Mouse (Mus musculus): Measurements from ENCODE around the gene Sdc4. TPM values are rescaled to one million over a fixed set of nuclear protein-coding genes. Genes with fewer than 3 reads are reported as not detected.
A peak's percentile ranks its signal among the peaks of the same experiment; 100 is the strongest.

Gene Sdc4
- total and polyA plus RNA-seq, 2 experiments = 182 to 511 TPM

DNA sequence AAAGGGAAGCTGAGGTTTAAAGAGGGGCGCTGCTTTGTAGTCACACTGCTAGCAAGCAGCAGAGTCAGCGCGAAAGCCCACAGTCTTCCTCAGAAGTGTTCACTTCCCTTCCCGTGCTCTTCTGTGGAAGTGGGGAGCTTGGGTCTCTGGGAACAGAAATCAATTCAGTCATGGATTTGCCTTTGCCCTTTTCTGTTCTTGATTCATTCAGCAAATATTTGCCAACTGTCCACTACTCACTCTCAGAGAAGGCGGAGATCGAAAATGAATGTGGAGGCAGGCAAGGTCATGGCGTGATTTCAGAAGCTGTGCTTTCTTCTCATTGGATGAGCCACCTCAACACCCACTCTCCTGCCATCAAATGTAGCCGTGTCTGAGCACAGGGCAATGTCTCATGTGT, 14.8 kb upstream of the Sdc4 start:
- WGBS = 16% methylated on average over 8 of the region's 8 CpGs
- DNase-seq (ENCODE audit: extremely low read depth, low read depth, low spot score) = peak; percentile 100

DNA sequence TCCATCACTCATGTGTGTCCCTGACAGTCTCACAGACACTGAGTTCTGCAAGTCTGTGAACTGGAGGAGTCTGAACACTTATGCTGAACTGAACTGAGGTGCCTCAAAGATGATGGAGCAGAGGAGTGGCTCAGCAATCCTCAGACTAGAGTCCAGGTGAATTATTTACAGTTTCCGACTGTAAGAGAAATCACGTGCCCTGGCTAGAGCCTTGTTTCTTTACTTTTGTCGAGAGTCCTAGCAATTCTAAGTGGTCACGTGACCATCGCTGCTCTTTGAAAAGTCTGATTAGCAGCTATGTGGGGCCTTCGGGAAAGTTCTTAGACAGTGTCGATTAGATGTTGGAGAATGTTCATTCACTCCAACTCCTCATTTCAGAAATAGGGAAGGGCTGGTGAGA, 14.3 kb upstream of the Sdc4 start:
- Histone ChIP-seq H3K36me3 (ENCODE audit: control insufficient read depth, insufficient read depth, low read length) (no peaks in the 10 kb centered on the region), H3K9ac (ENCODE audit: low read depth, low read length) (peak overlapping the region; percentile 80), H3K27ac (replicated peaks; ENCODE audit: insufficient read depth, low read depth, low read length) (peak overlapping the region; percentile 99), H3K4me1 (ENCODE audit: control insufficient read depth, insufficient read depth, low read length) (peaks cover 29% of the 10 kb centered on the region), H3K79me2 (ENCODE audit: control insufficient read depth, insufficient read depth, low read length) (peaks cover 6% of the 10 kb centered on the region; the same call in 1 of the 2 replicates), H3K4me3 (ENCODE audit: insufficient read depth, low read depth, low read length) (peak overlapping the region; percentile 21), H3K27me3 (ENCODE audit: control insufficient read depth, insufficient read depth, low read length) (no peaks in the 10 kb centered on the region)
- 13% methylated on average over 7 of the region's 7 CpGs for WGBS
- DNase-seq (ENCODE audit: extremely low read depth, low read depth, low spot score) = peak; percentile 97
- TF ChIP-seq CTCF (IDR thresholded peaks at IDR 0.05; ENCODE audit: low read depth, low read length) (no peak), POLR2A (IDR thresholded peaks at IDR 0.05; ENCODE audit: extremely low read depth, insufficient read depth, low read length) (no peak)

More for the DNA sequence above, 14.8 kb upstream of the Sdc4 start:
- H3K79me2 ChIP-seq (ENCODE audit: control insufficient read depth, insufficient read depth, low read length) = peaks cover 6% of the 10 kb centered on the region; the same call in 1 of the 2 replicates
- H3K9ac ChIP-seq (ENCODE audit: low read depth, low read length) = peak overlapping the region; percentile 25; the same call in 1 of the 2 replicates
- H3K27me3 ChIP-seq (ENCODE audit: control insufficient read depth, insufficient read depth, low read length) = no peaks in the 10 kb centered on the region
- peak overlapping the region; percentile 99 for H3K27ac ChIP-seq (replicated peaks; ENCODE audit: insufficient read depth, low read depth, low read length)
- H3K4me1 ChIP-seq (ENCODE audit: control insufficient read depth, insufficient read depth, low read length) = peaks cover 29% of the 10 kb centered on the region
- TF ChIP-seq POLR2A (IDR thresholded peaks at IDR 0.05; ENCODE audit: extremely low read depth, insufficient read depth, low read length) (no peak), CTCF (IDR thresholded peaks at IDR 0.05; ENCODE audit: low read depth, low read length) (no peak)
- no peak overlapping the region for H3K4me3 ChIP-seq (ENCODE audit: insufficient read depth, low read depth, low read length)
- H3K36me3 ChIP-seq (ENCODE audit: control insufficient read depth, insufficient read depth, low read length) = no peaks in the 10 kb centered on the region; the same call in 1 of the 2 replicates

DNA sequence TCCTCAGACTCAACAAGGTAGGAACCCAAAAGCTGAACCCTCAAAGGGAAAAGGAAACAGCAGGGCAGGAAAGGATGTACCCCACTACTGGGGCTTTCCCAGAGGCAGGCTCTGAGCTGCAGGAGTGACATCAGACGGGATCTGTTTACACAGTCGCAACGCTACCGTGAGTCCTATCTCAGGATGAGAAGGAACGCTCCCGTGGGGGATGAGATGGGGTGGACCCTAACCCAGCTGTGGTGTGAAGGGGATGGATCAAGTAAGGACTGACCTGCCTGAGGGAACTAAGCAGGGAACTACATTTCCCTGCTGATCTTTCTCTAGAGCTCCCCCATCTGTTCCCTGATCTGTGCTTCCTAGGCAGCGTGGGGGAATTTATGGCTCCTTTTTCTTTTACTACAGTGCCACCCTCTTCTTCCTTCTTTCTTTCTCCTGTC, 13.2 kb upstream of the Sdc4 start, which contains the start of gene Sys1:
Sys1 (plus strand) TSS at position 101 of the 437 bp plus-strand sequence.
- DNase-seq (ENCODE audit: extremely low read depth, low read depth, low spot score) = peak; percentile 59
- peak within 1 kb of the TSS; percentile 21 for H3K4me3 ChIP-seq (ENCODE audit: insufficient read depth, low read depth, low read length)
- H3K79me2 ChIP-seq (ENCODE audit: control insufficient read depth, insufficient read depth, low read length) = peaks cover 6% of the 10 kb centered on the region; the same call in 1 of the 2 replicates
- 4% methylated on average over 7 of the region's 7 CpGs for WGBS
- H3K36me3 ChIP-seq (ENCODE audit: control insufficient read depth, insufficient read depth, low read length) = no peaks in the 10 kb centered on the region
- TF ChIP-seq CTCF (IDR thresholded peaks at IDR 0.05; ENCODE audit: low read depth, low read length) = no peak
- no peak for TF ChIP-seq POLR2A (IDR thresholded peaks at IDR 0.05; ENCODE audit: extremely low read depth, insufficient read depth, low read length)
- H3K27me3 ChIP-seq (ENCODE audit: control insufficient read depth, insufficient read depth, low read length) = no peaks in the 10 kb centered on the region
- peak within 1 kb of the TSS; percentile 80 for H3K9ac ChIP-seq (ENCODE audit: low read depth, low read length)
- peak within 1 kb of the TSS; percentile 99 for H3K27ac ChIP-seq (replicated peaks; ENCODE audit: insufficient read depth, low read depth, low read length)
- H3K4me1 ChIP-seq (ENCODE audit: control insufficient read depth, insufficient read depth, low read length) = peaks cover 27% of the 10 kb centered on the region

DNA sequence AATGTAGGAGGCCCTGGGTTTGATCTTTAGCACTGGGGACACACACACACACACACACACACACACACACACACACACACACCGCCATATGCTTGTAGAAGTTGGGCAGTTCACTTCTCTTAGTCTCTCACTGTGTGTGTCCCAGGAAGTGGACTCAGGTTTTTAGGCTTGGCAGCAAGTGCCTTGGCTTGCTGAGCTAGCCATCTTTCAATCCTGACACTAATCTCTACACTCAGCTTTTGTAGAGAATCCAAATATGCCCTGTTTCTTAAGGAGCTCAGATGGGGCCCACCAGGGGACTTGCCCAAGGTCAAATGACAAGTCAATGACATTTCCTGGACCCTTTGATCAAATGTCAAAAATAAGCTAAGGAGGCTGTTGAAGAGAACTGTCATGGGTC, 12.7 kb upstream of the Sdc4 start:
- Histone ChIP-seq H3K36me3 (ENCODE audit: control insufficient read depth, insufficient read depth, low read length) (no peaks in the 10 kb centered on the region), H3K27ac (replicated peaks; ENCODE audit: insufficient read depth, low read depth, low read length) (peak overlapping the region; percentile 99), H3K27me3 (ENCODE audit: control insufficient read depth, insufficient read depth, low read length) (no peaks in the 10 kb centered on the region), H3K79me2 (ENCODE audit: control insufficient read depth, insufficient read depth, low read length) (peaks cover 4% of the 10 kb centered on the region; the same call in 1 of the 2 replicates), H3K9ac (ENCODE audit: low read depth, low read length) (peak overlapping the region; percentile 67), H3K4me1 (ENCODE audit: control insufficient read depth, insufficient read depth, low read length) (peaks cover 24% of the 10 kb centered on the region), H3K4me3 (ENCODE audit: insufficient read depth, low read depth, low read length) (no peak overlapping the region)
- WGBS = 41% methylated on average over 1 of the region's 1 CpGs
- peak; percentile 65 for DNase-seq (ENCODE audit: extremely low read depth, low read depth, low spot score)
- TF ChIP-seq CTCF (IDR thresholded peaks at IDR 0.05; ENCODE audit: low read depth, low read length) (no peak), POLR2A (IDR thresholded peaks at IDR 0.05; ENCODE audit: extremely low read depth, insufficient read depth, low read length) (no peak)

DNA sequence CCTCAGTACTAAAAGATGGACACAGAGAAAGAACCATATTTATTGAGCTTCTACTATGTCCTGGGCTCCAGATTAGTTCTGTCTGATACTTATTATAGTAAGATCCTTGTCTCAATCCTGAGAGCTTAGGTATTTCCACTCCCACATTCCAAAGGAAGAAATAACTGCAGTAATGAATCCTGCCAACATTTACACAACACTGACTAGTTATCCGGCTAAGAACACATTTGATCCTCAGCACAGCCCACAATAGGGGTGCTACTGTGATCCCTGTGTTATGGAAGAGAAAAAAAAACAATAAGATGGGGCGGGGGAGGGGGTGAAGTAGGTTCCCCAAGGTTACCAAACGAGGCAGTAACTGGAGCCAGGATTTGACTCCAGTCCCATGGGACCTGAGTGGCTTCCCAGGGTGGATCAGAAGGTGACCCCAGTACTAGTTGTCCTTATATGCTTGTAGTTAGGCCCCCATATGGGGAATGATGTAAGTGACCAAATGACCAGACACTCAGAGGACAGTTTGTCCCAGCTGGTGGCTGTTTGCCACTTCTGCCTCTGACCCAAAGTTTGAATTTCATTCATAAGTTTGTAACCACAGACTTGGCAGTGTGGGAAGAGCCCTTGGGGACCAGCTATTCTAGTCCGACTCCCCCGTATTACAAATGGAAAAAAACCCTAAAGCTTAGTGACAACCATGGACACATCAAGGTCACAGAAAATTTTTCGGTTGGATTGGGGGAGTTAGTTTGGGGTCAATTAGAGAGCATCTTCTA, 11.9 kb upstream of the Sdc4 start:
- H3K79me2 ChIP-seq (ENCODE audit: control insufficient read depth, insufficient read depth, low read length) = no peaks in the 10 kb centered on the region
- peak overlapping the region; percentile 17; the same call in 1 of the 2 replicates for H3K4me3 ChIP-seq (ENCODE audit: insufficient read depth, low read depth, low read length)
- no peak for TF ChIP-seq CTCF (IDR thresholded peaks at IDR 0.05; ENCODE audit: low read depth, low read length)
- TF ChIP-seq POLR2A (IDR thresholded peaks at IDR 0.05; ENCODE audit: extremely low read depth, insufficient read depth, low read length) = no peak
- H3K9ac ChIP-seq (ENCODE audit: low read depth, low read length) = peak overlapping the region; percentile 34
- peaks cover 24% of the 10 kb centered on the region for H3K4me1 ChIP-seq (ENCODE audit: control insufficient read depth, insufficient read depth, low read length)
- peak; percentile 85 for DNase-seq (ENCODE audit: extremely low read depth, low read depth, low spot score)
- 26% methylated on average over 6 of the region's 6 CpGs for WGBS
- H3K27me3 ChIP-seq (ENCODE audit: control insufficient read depth, insufficient read depth, low read length) = no peaks in the 10 kb centered on the region
- peak overlapping the region; percentile 99 for H3K27ac ChIP-seq (replicated peaks; ENCODE audit: insufficient read depth, low read depth, low read length)
- H3K36me3 ChIP-seq (ENCODE audit: control insufficient read depth, insufficient read depth, low read length) = no peaks in the 10 kb centered on the region

Data from liver, adult 2 months (tissue).